Mouse (Mus musculus) erythroblast, embryonic 14.5 days (primary cell): ENCODE results near the gene Zfp142. TPM values are rescaled to one million over a fixed set of nuclear protein-coding genes. Genes with fewer than 3 reads are reported as not detected.

ENCODE experiments used
- H3K27me3 ChIP-seq: 2 replicates; pipeline ENCODE4 v1.6.1; 2012; ENCODE audit warnings: inconsistent platforms; ENCODE audit not compliant: control insufficient read depth
- H3K36me3 ChIP-seq: 2 replicates; pipeline ENCODE4 v1.6.1; 2012; ENCODE audit warnings: mild to moderate bottlenecking, inconsistent platforms; ENCODE audit not compliant: control insufficient read depth
- H3K4me1 ChIP-seq: 2 replicates; pipeline ENCODE4 v1.6.1; 2012; ENCODE audit warnings: inconsistent platforms; ENCODE audit not compliant: control insufficient read depth
- H3K4me3 ChIP-seq: replicated peaks from 2 replicates; pipeline ENCODE3; 2012; ENCODE audit warnings: moderate library complexity, mild to moderate bottlenecking, inconsistent platforms
- H3K9me3 ChIP-seq: 2 replicates; pipeline ENCODE4 v1.6.1; 2012; ENCODE audit warnings: low read length, inconsistent platforms, mixed read lengths; ENCODE audit not compliant: control insufficient read depth
- GATA1 ChIP-seq: IDR thresholded peaks from 2 replicates; pipeline ENCODE4 v1.6.1; 2012; ENCODE audit warnings: low read length, inconsistent platforms, mixed read lengths
- TAL1 ChIP-seq: IDR thresholded peaks from 3 replicates; pipeline ENCODE4 v1.6.1; 2012; ENCODE audit warnings: low read length, inconsistent platforms, mixed read lengths
- polyA plus RNA-seq: library from polyadenylated mRNA; stranded (reverse); fragments of >175 nt; gene quantifications from 2 replicates; pipeline ENCODE4 v1.2.3, GENCODE M21; 2012

The Zfp142 gene
- polyA plus RNA-seq, 1 experiment: 0.34 TPM

- no peak for TF ChIP-seq GATA1
- no peak; the same call in 2 of the 3 replicates for TF ChIP-seq TAL1
- no peaks in the 10 kb centered on the region for H3K9me3 ChIP-seq
- H3K4me3 ChIP-seq: no peak overlapping the region
- H3K36me3 ChIP-seq: peaks cover 47% of the 10 kb centered on the region
- H3K4me1 ChIP-seq: peaks cover 48% of the 10 kb centered on the region
- H3K27me3 ChIP-seq: no peaks in the 10 kb centered on the region
Observed at GRCm38 (mm10) chr1:74584616-74585398, 3.2 kb downstream of the Zfp142 start.

GRCm38 (mm10) chr1:74582621-74583020 lies 5.4 kb downstream of the Zfp142 start:
- Histone ChIP-seq H3K27me3 (no peaks in the 10 kb centered on the region), H3K4me3 (no peak overlapping the region), H3K4me1 (peaks cover 33% of the 10 kb centered on the region), H3K9me3 (no peaks in the 10 kb centered on the region), H3K36me3 (peaks cover 64% of the 10 kb centered on the region)
- TF ChIP-seq GATA1: no peak
- no peak for TF ChIP-seq TAL1

- Histone ChIP-seq H3K4me1 (no peaks in the 10 kb centered on the region), H3K36me3 (peaks cover 96% of the 10 kb centered on the region), H3K9me3 (no peaks in the 10 kb centered on the region), H3K4me3 (no peak overlapping the region), H3K27me3 (no peaks in the 10 kb centered on the region)
- TF ChIP-seq TAL1 (no peak), GATA1 (no peak)
Observed at GRCm38 (mm10) chr1:74569739-74570719, 18.0 kb downstream of the Zfp142 start.

- Histone ChIP-seq H3K4me3 (no peak overlapping the region), H3K36me3 (peaks cover 61% of the 10 kb centered on the region), H3K9me3 (no peaks in the 10 kb centered on the region), H3K4me1 (no peaks in the 10 kb centered on the region), H3K27me3 (no peaks in the 10 kb centered on the region)
- TF ChIP-seq TAL1: no peak
- TF ChIP-seq GATA1: no peak
Observed at GRCm38 (mm10) chr1:74565834-74566233, 22.2 kb downstream of the Zfp142 start.

- TF ChIP-seq GATA1: no peak
- no peak for TF ChIP-seq TAL1
- H3K27me3 ChIP-seq: no peaks in the 10 kb centered on the region; the same call in 1 of the 2 replicates
- no peaks in the 10 kb centered on the region for H3K9me3 ChIP-seq
- no peak overlapping the region for H3K4me3 ChIP-seq
- H3K36me3 ChIP-seq: no peaks in the 10 kb centered on the region
- H3K4me1 ChIP-seq: no peaks in the 10 kb centered on the region
Observed at GRCm38 (mm10) chr1:74559061-74559460, 29.0 kb downstream of the Zfp142 start.

- H3K27me3 ChIP-seq: peaks cover 22% of the 10 kb centered on the region
Observed at GRCm38 (mm10) chr1:74544184-74544583, 43.9 kb downstream of the Zfp142 start, which contains the start of gene Usp37. Usp37 (minus strand) TSS chr1:74544284.

GRCm38 (mm10) chr1:74542451-74542961 lies 45.5 kb downstream of the Zfp142 start, which contains the start of gene Plcd4:
Plcd4 (plus strand) TSS chr1:74542888.
- no peak within 1 kb of the TSS for H3K4me3 ChIP-seq
- H3K9me3 ChIP-seq: no peaks in the 10 kb centered on the region
- peaks cover 22% of the 10 kb centered on the region for H3K27me3 ChIP-seq
- no peaks in the 10 kb centered on the region for H3K4me1 ChIP-seq
- no peaks in the 10 kb centered on the region for H3K36me3 ChIP-seq
- TF ChIP-seq GATA1 (no peak), TAL1 (no peak)

More at GRCm38 (mm10) chr1:74544184-74544583, 43.9 kb downstream of the Zfp142 start, which contains the start of gene Usp37:
- no peak for TF ChIP-seq GATA1
- no peak for TF ChIP-seq TAL1
- H3K9me3 ChIP-seq: no peaks in the 10 kb centered on the region
- no peaks in the 10 kb centered on the region for H3K4me1 ChIP-seq
- H3K36me3 ChIP-seq: no peaks in the 10 kb centered on the region
- H3K4me3 ChIP-seq: no peak within 1 kb of the TSS

GRCm38 (mm10) chr1:74538650-74539049 lies 49.4 kb downstream of the Zfp142 start:
- Histone ChIP-seq H3K9me3 (no peaks in the 10 kb centered on the region), H3K4me3 (no peak overlapping the region), H3K4me1 (no peaks in the 10 kb centered on the region), H3K36me3 (no peaks in the 10 kb centered on the region), H3K27me3 (peaks cover 13% of the 10 kb centered on the region)
- no peak for TF ChIP-seq TAL1
- no peak for TF ChIP-seq GATA1
